Mouse (Mus musculus) left cerebral cortex, postnatal 36 days (tissue): Measurements from ENCODE around the gene Btbd35f12. TPM values are rescaled to one million over a fixed set of nuclear protein-coding genes. Genes with fewer than 3 reads are reported as not detected.
"Not testable (repeated sequence)": the region's sequence is repeated elsewhere in the genome, so short reads cannot be mapped to it uniquely, and the experiment has no call there.

ENCODE experiments used
- DNase-seq, 2 experiments: peaks; one replicate each; pipeline ENCODE4 v3.0.0; 2021 to 2022; ENCODE audit warnings: low spot score in 2 of 2, mixed read lengths in 1 of 2
- intact Hi-C: fragments of 180-260 bp; cut with DNase I; formaldehyde crosslinking; loops from one replicate; pipeline ENCODE4 v1.15.1; 2025
- total RNA-seq, 2 experiments: library from RNA; stranded (reverse); gene quantifications; 2 replicates each; pipeline ENCODE4 v1.2.3; 2021

Btbd35f12 gene
- total RNA-seq, result not detected

DNA sequence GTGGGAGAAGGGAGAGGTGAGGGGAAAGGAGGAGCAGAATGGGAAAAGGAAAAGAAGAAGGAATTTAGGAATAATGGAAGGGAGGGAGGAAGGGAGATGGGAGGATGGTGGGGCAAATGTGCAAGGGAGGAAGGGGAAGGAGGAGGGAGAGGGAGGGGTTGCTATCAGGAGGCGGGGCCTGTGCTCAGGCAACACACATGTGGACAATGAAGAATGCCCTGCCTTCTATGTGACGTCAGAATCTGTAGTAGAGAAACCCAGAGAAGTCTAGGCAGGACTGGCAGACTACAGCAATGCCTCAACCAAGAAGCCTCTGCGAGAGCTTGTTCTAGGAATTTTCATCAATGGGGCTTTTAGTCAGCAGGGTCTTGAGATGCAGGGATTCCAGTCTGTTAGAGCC is at the start of gene Btbd35f12:
Gene Btbd35f12, plus strand, starts transcription at position 301 of the 400 bp plus-strand sequence.
- DNase-seq, intact Hi-C loops: not testable (repeated sequence)

DNA sequence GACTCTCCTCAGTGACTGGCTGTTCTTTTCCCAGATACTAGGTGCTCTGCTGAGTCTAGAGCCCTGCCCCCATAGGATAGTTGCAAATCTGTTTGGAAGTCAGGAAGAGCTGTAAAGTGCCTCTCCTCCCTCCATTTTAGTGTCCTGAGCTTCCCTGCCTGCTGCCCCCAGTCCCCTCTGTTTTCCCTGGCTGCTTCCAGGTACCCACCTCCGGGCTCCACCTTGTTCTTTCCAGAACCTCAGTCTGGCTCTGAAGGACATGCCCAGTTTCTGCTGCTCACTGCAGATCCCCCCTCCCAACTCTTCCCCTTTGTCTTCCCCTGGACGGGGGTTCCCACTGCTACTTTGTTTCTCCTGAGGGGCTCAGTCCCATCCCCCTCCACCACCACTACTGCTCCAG is 40.1 kb downstream of the Btbd35f12 start:
- DNase-seq, intact Hi-C loops: not testable (repeated sequence)

Other genes with a start within 250 kb of the Btbd35f12 start
- gene Spin2-ps6, start 78.5 kb upstream of the Btbd35f12 start, total RNA-seq, result not detected